Mouse (Mus musculus) erythroblast, embryonic 14.5 days (primary cell): ENCODE results near the gene Cort.

Experiments
- GATA1 ChIP-seq: IDR thresholded peaks from 2 replicates; pipeline ENCODE4 v1.6.1; 2012; ENCODE audit warnings: low read length, inconsistent platforms, mixed read lengths
- TAL1 ChIP-seq: IDR thresholded peaks from 3 replicates; pipeline ENCODE4 v1.6.1; 2012; ENCODE audit warnings: low read length, inconsistent platforms, mixed read lengths

DNA sequence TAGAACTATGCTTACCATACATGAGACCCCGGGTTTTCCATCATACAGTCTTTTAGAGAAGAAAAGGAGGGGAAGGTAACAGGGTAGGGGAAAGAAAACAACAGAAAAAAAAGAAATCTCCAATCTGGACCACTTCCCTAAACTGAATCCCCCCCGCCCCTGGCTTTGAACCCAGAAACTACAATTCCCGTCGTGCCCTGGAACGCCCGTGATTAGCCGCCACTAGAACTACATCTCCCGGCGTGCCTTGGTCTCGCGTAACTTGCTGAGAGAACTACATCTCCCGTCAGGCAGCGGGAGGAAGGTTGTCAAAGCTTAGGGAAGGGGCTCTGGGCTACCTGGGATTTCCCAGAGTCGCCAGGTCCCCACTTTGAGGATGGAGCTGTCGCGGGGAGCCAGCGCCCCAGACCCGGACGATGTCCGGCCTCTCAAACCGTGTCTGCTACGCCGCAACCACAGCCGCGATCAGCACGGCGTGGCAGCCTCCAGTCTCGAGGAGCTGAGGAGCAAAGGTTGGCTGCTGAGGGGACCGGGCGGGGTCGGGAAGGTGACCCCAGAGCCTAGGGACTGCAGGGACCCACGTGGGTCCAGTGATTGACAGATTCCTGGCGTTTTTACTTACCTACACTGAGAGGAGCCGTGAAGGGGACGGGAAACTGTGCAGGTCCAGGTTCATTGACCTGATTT is 22.5 kb downstream of the Cort start, which contains the start of gene Dffa:
- TF ChIP-seq GATA1, result no peak
- no peak for TF ChIP-seq TAL1
